Mouse (Mus musculus) spleen, adult 2 months (tissue): ENCODE data around the gene Tll2.

Experiments used
- CTCF ChIP-seq: fragments of 200-500 bp; IDR thresholded peaks from 2 replicates; pipeline ENCODE4 v1.5.1; 2011; ENCODE audit warnings: mild to moderate bottlenecking, inconsistent platforms; ENCODE audit not compliant: insufficient read depth, insufficient read length, insufficient replicate concordance; ENCODE audit errors: extremely low read depth
- POLR2A ChIP-seq: fragments of 200-500 bp; IDR thresholded peaks from 2 replicates; pipeline ENCODE4 v1.6.1; 2011; ENCODE audit warnings: low read depth, low read length, inconsistent platforms

- no peak for TF ChIP-seq POLR2A
- no peak for TF ChIP-seq CTCF
These were observed 29.3 kb downstream of the Tll2 start for GRCm38 (mm10) chr19:41177331-41177730.
